Mouse (Mus musculus): ENCODE data around the gene Acsl5.

DNA sequence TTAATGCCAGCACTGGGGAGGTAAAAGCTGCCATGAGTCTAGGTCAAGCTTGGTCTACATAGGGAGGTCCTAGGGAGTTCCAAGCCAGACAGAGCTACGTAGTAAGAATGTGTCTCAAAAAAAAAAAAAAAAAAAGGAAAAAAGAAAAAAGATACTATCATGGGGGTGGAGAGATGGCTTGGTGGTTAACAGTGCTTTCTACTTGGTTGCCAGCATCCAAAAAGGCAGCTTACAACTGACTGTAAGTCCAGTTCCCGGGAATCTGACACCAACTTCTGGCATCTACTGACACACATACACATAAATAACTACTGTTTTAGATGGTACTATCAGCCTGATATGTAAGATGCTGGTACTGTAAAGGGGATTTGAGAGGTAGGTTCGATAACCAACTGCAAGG, 42.7 kb upstream of the Acsl5 start:
- TF ChIP-seq POLR2A (IDR thresholded peaks at IDR 0.05; ENCODE audit: insufficient read depth, low read depth, low read length) (no peak), CTCF (IDR thresholded peaks at IDR 0.05; ENCODE audit: insufficient read depth, low read depth, low read length) (no peak)
